Mouse (Mus musculus) MN1 (cell line): ENCODE measurements around the gene Gm3625.
"Not testable (repeated sequence)": the region's sequence is repeated elsewhere in the genome, so short reads cannot be mapped to it uniquely, and the experiment has no call there.

ENCODE experiments used
- DNase-seq: peaks from one replicate; pipeline ENCODE4 v3.0.0-alpha.2; 2016; ENCODE audit warnings: low spot score

Gm3625 gene

GRCm38 (mm10) chr12:4555451-4555850 is 37.3 kb downstream of the Gm3625 start:
- DNase-seq, result no peak

DNA sequence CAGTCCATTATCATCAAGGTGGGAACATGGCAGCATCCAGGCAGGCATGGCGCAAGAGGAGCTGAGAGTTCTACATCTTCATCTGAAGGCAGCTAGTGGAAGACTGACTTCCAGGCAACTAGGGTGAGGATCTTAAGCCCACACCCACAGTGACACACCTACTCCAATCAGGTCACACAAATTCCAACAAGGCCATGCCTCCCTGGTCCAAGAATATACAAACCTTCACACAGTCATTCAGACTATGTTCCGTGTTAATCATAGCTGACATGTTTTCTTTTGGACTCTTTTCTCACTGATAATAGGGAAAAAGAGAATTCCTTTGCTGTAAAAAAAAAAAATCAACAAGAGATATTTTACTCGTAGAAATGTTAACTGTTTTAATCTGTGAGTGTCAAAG is 39.0 kb downstream of the Gm3625 start:
- DNase-seq, result not testable (repeated sequence)

DNA sequence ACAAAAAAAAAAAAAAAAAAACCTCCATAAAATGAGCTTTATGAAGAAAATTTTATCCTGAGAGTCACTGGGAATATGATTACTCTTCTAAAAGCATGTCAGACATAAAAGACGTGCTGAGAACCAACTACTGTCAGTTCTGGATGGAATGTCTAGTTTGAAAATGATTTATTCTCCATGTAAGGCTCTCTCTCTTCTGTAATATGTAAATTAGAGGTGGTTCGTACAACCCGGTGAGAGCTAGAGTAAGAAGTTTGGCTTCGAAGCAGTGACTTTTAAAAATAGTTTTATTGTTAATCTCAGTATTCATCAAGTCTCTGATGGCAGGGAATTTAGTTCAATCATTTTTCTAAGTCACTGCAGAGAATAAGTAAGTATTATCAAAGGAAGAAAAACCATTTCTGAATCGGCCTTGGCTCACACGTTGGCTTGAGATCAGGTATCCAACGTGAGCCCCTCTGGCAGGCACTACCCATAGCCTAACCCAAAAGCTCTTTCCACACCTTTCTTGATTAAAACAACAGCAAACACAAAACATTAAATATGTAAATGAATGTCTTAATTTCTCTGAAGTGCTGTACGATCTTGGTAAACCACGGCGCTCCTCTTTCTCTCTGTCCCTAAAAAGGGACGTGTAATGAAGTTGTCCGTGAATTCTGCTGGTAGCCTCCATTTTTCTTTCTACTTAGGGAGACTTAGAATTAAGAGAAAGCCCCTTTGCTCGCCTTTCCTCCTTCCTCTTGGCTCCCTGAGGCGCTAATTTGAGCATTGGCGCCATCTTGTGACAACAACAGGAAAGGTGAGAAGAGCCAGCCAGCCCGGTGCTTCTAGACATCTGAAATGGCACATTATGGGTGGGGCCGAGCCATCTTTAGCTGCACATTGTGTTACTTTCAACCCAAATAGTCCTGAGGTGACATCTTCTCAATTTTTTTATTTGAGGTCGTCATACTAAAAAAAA is 44.4 kb downstream of the Gm3625 start:
- DNase-seq, result peak; percentile 83

GRCm38 (mm10) chr12:4547557-4547956 is 45.2 kb downstream of the Gm3625 start:
- no peak for DNase-seq

- DNase-seq, result no peak
Observed at GRCm38 (mm10) chr12:4546491-4546890, 46.2 kb downstream of the Gm3625 start.

GRCm38 (mm10) chr12:4545425-4545824 is 47.3 kb downstream of the Gm3625 start:
- no peak for DNase-seq

GRCm38 (mm10) chr12:4544400-4544919 is 48.3 kb downstream of the Gm3625 start:
- DNase-seq, result no peak
